Mouse (Mus musculus): Measurements from ENCODE around the gene Hmga2. TPM values are rescaled to one million over a fixed set of nuclear protein-coding genes. Genes with fewer than 3 reads are reported as not detected.

The Hmga2 gene
- total RNA-seq, 1 experiment from 2014 or later: not detected

DNA sequence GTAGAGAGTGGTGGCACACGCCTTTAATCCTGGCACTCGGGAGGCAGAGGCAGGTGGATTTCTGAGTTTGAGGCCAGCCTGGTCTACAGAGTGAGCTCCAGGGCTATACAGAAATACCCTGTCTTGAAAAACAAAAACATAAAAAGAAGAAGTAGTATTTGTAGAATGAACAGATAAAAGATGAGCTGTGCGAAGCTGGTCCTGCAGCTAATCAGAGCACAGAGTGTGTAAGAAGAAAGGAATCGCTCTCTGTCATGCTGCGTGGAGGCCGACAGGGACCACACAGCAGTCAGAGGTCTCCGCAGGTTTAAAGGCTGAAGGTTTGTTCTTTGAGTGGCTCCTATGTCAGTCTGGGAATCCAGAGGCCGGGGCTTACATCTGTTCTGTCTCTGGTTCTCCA is 153.5 kb downstream of the Hmga2 start:
- no peak for ATAC-seq (replicated peaks; ENCODE audit: insufficient number of reproducible peaks, low FRiP score, low TSS enrichment, poor library complexity, severe bottlenecking)

DNA sequence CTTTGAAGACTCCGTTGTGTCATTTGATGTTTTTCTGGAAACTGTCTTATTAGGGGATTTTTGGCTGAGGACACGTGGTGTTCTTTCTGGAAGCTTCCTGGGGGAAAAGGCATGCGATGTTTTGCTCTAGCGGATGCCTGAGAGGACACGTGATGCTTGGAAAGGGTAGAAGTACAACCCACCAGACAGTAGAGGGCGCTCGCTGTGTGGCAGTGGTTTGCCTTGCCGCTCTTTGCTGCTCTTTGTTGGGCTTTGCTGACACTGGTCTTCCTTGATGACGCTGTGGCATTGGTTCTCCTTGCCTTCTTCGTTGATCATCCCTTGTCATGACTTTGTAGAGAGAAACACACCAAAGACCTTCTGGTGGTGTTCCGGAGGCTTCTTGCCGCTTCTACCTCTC is 156.7 kb downstream of the Hmga2 start:
- ATAC-seq (replicated peaks; ENCODE audit: insufficient number of reproducible peaks, low FRiP score, low TSS enrichment, poor library complexity, severe bottlenecking): no peak

Other genes starting within 250 kb of the Hmga2 start
- 57.4 to 79.1 TPM (median 74.2 TPM) in 3 replicates for gene Llph, start 249.4 kb downstream of the Hmga2 start, total RNA-seq (2017)